Mouse (Mus musculus): ENCODE measurements around the gene Apbb2.
A peak's percentile ranks its signal among the peaks of the same experiment; 100 is the strongest.

The Apbb2 gene

DNA sequence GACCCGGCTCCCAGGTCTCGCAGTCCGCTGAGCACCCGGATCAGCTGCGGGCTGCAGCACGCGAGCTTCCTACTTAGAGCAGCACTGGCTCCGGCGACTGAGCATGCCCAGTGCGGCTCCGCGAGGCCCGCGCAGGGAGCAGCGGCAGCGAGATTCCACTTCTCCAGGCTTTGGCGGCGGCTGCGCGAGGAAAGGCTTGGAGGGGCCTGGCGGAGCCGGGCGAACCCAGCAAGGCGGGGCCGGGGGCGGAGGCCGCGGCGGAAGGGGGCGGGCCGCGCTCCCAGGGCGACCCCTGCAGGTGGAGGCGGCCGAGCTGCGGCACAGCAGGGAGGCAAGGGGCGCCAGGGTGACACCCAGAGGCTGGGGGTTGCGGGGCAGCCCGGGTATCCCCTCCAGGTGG lies at the start of gene Apbb2:
Gene Apbb2 (minus strand): TSS at position 188 of the 400 bp plus-strand sequence.
- peak; percentile 97 for DNase-seq (ENCODE audit: low read depth)

DNA sequence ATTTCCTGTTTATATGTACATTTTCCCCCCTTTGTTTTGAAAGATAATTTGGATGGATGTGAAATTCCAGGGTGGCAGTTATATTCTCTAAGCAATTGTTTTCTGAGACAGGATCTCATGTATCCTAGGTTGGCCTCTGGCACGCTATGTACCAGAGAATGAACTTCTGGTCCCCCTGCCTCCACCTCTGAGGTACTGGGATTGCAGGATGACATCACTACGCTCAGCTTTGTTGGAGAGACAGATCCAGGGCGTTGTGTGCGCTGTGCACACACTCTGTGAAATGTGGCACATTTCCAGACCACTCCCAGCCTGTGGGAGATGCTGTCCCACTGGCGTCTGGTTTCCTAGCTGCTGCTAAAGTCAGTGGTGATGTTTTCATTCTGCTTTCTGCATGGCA lies 35.6 kb upstream of the Apbb2 start:
- DNase-seq (ENCODE audit: low read depth) = peak; percentile 67

DNA sequence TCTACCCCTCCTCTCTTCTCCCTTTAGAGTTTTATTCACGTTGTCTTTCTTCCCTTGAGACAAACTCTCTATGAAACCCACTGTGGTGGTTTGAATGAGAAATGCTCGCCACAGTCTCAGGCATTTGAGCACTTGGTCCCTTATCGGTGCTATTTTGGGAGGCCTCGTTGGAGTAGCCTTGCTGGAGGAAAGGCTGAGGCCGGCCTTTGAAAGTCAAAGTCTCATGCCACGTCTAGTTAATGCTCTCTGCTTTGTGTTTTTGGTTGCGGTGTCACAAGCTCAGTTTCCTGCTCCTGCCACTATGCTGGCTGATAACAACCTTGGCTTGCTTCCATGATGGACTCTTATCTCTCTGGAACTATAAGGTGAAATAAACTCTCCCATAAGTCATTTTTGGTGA lies 28.9 kb upstream of the Apbb2 start:
- DNase-seq (ENCODE audit: low read depth) = no peak

DNA sequence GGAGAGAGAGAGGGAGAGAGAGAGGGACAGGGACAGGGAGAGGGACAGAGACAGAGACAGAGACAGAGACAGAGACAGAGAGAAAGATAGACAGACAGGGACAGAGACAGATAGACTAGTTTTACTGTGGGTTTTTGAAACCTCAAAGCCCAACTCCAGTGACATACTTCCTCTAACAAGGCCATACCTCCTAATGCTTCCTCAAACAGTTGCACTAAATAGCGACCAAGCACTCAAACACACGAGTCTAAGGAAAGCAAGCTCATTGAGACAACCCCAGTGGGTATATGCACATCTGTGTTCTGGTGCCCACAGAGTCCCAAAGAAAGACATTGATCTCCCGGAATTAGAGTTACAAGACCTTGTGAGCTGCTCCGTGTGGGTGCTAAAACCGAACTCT lies 24.7 kb upstream of the Apbb2 start:
- no peak for DNase-seq (ENCODE audit: low read depth)

DNA sequence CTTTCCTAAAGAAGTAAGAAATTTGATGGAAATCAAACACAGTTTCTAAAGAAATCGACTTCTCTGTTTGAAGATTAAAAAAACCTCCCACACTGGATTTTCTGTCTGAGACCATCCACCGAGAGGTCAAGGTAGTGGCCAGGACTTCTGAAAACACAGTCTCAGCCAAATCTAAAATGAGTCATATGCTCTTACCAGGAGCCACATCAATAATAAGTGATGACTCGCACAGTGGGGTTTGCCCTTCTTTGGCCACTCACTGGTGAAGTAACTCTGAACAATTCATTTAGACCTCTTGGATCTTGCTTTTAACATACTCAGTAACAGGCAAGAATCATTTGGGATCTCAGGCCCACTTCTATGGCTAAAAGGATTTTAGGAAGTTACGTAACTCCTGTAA lies 23.6 kb upstream of the Apbb2 start:
- DNase-seq (ENCODE audit: low read depth) = peak; percentile 65

DNA sequence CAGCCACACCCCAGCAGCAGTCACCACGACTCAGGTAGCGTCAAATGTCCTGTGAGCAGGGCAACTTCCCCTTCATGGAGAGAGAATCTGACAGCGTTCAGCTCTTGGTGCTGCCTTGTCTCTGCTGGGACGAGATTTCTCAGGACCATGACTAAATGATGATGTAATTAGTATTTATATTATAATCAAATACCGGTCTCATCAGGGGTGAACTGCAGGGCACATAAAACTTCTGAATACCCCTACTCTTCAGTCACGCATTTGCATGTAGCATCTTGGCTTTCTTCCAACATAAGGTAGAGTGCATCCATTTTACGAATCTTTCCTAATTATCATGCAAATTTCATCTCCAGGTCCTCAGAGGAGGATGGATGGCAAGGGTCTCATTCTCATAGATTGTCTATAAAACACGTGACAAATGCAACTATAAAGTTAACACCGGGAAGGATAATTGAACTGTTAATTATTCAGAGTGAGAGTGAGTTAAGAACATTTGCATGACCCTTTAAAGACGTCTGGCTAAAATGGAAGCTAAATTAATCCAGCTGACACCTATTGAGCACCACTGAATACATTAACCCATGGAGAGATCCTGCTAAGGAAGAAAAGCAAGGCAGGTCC lies 17.0 kb upstream of the Apbb2 start:
- DNase-seq (ENCODE audit: low read depth) = no peak

DNA sequence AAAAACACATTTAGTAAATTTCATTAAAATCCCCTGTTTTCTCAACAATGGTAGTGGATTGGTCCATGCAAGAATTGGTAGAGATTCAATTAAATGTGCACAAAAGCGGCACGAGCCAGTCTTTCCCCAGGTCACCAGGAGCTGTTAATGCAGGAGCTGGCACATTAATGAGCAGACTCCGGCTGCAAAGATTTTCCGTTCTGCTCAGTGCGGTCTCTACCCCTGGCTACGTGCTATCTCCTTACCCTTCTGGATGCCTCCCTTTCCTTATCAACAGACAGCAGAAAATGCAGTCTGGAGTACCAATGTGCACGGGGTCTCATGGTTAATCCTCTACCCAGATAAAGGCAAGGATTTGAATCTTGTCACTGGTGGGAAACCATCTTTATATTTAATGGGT lies 9.2 kb upstream of the Apbb2 start:
- DNase-seq (ENCODE audit: low read depth) = no peak

DNA sequence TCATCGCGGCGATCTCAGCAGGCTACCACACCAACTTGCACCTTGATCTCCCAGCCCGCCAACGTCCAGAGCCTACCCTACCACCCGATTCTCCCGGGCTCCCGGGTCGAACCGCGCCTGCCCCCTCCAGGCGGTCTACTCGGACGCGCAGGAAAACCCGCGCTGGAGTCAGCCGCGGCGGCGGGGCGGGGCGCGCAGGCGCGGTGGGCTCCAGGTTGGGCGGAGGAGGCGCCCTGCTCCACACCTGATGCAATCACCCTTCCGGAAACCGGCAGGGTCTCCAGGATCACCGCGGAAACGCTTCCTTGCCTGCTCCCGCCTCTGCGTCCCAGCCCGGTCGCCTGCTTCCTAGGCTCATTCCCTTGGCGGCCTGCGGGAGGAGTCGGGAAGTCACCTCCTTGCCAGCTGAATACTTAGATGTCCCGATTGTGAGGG lies 1.6 kb upstream of the Apbb2 start:
- peak; percentile 85 for DNase-seq (ENCODE audit: low read depth)

DNA sequence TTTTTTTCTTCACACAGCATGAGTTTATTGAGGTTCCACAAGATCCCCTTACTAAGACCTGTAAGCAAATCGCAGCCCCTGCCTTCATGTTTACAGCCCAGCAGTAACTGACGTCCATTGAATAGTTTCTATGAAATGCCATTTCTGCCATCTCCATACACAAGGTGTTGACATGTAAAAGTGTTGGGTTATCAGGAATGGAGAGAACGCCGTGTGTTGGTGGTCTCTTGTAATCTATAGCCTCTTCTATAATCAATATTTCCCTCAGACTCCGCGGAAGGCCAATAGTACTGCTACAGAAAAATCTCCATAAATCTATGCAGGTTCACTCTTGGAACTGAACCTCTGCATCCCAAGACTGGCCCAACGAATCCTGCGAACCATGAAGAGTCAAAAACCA lies 1.1 kb upstream of the Apbb2 start:
- DNase-seq (ENCODE audit: low read depth) = no peak

DNA sequence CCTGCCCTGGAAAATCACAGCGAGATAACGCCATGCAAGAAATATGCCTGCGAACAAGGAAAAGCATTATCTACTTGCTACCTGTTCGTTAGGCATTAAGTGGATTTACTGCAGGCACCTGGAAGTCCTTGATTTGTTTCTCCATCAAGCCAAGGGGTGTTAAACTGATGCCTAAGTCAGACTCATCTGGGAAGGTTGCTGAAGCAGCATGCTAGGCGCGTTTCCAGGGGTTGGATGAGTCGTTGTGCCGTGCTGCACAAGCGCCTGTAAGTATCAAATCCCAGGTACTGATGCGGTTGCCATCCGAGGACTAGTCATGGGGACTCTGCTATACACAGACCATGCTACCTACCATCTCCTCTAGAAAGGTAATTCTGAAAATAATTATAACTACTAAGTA lies 611 bp upstream of the Apbb2 start:
- DNase-seq (ENCODE audit: low read depth) = peak; percentile 48

GRCm38 (mm10) chr5:66617921-66618460 lies 593 bp downstream of the Apbb2 start:
- DNase-seq (ENCODE audit: low read depth) = peak; percentile 53

DNA sequence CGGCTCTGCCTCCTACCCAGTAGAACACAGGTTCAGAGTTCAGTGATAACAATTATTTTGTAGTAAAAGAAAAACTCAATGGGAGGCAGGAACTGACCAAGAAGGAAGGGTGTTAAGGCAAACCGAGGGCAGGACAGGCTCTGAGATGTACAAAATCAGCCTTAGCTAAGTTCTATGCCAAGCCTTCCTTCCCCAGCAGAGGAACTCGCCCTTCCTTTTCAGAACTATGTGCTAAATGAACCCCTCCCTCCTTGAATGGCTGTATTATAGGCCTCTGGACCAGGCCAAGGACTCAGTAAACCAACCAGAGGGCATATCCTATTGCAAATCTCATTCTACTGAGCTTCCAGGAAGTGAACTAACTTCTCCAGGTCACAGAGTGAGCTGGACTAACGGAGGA lies 3.6 kb downstream of the Apbb2 start:
- no peak for DNase-seq (ENCODE audit: low read depth)

DNA sequence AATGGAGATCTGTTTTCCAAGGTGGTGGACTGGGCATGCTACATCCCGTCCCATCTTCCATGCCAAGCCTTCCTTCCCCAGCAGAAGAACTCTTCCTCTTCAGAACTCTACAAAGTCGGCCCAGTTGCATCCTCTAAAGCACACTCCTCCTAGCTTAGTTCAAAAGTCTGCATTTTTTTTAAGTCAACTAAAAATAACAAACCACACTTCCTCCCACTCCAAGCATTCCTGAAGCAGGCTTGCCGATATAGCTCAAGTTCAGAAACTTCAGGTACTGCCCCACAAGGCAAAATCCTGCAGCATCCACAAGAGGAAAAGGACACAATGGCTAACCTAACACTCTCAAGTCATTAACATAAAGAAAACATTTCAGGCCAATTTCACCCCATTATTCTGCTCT lies 4.9 kb downstream of the Apbb2 start:
- DNase-seq (ENCODE audit: low read depth) = no peak

DNA sequence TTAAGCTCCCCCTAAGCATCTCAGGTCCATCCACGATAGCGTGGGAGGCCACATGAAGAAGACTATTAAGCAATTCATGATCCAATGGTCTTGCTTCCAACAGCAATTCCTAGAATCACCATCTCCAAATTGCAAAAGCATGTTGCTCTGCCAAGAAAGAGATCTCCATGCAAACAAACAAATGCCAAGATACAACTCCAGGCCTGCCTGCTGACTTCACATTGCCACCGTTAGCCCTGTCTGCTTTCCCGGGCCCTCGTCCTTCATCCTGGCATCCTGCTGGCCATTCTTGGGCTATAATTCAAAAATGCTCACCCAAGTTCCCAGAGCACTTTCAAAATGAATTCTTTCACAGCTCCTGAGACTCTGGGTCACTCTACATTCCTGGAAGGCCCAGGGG lies 5.6 kb downstream of the Apbb2 start:
- DNase-seq (ENCODE audit: low read depth) = peak; percentile 58

GRCm38 (mm10) chr5:66611851-66612250 lies 6.7 kb downstream of the Apbb2 start:
- DNase-seq (ENCODE audit: low read depth) = no peak

GRCm38 (mm10) chr5:66611361-66611760 lies 7.2 kb downstream of the Apbb2 start:
- DNase-seq (ENCODE audit: low read depth) = no peak

DNA sequence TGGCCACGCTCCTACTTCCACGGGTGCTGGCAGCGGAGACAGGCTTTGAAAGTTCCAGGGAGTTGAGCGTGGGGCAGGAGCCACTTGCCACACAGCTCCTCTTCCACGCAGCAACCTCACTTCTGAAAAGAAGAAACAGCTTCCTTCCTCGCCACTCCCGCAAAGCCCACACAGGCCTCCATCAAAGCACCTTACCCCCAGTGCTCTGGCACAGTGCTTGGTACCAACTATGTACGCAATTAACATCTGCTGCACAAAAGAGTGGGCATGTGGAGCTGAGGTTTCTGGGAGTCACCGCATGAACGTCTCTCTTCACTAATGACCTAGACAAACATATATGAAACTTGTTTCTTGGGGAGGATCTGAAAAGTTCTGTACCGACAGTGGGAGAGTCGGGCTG lies 8.3 kb downstream of the Apbb2 start:
- DNase-seq (ENCODE audit: low read depth) = no peak

GRCm38 (mm10) chr5:66609306-66609705 lies 9.3 kb downstream of the Apbb2 start:
- no peak for DNase-seq (ENCODE audit: low read depth)

DNA sequence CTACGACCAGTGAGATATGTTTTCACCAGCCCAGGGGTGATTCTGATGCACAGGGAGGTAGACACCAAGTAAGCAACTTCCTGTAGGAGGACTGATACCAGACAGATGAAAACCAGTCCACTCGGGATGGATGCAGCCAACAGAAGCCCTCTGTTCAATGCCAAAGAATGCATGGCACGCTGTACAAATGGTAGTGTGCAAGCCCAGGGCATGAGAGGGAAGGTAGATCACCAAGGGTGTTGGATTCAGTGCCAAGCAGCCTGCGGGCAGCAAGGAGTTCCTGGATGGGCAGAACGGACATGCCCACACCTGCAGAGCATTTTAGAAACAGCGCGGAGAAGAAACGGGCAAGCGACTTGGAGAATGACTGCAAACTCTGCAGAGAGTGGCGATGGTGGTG lies 10.8 kb downstream of the Apbb2 start:
- no peak for DNase-seq (ENCODE audit: low read depth)

DNA sequence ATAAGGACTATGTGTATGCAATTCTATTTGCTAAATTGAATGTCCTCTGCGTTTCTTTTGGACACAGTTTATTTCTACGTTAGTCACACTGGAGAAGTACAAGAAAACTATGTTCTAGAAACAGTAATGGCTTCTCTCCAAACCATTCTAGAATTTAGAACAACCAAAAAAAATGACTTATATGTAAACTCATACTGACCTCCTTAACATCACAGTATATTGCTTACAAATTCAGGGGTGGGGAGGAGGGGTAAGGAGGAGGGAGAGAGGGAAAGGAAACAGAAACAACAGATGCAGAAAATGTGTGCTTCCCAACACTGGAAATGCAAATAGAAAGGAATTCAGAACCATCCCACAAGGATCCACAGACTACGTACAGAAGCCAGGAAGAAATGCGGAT lies 11.4 kb downstream of the Apbb2 start:
- DNase-seq (ENCODE audit: low read depth) = peak; percentile 58

GRCm38 (mm10) chr5:66605636-66606035 lies 12.9 kb downstream of the Apbb2 start:
- DNase-seq (ENCODE audit: low read depth) = no peak

DNA sequence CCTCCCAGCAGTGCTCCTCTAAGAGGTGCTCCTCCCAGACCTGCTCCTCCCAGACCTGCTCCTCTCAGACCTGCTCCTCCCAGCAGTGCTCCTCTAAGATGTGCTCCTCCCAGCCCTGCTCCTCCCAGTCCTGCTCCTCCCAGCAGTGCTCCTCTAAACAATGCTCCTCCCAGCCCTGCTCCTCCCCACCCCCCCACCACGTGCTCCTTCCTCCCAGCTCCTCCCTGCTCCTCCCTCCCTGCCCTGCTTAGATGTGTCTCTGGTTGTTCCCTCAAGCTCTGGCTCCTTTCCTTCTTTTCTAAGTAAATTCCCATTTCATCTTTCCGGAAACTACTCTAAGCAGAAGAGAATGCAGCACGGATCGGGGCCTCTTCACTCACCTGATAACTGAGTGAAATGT lies 14.2 kb downstream of the Apbb2 start:
- no peak for DNase-seq (ENCODE audit: low read depth)

- peak; percentile 53 for DNase-seq (ENCODE audit: low read depth)
Measured at GRCm38 (mm10) chr5:66603746-66604145, 14.8 kb downstream of the Apbb2 start.

- DNase-seq (ENCODE audit: low read depth) = peak; percentile 77
Measured at GRCm38 (mm10) chr5:66603223-66603622, 15.4 kb downstream of the Apbb2 start.
